Mouse (Mus musculus): ENCODE measurements around the gene Tyms. TPM values are rescaled to one million over a fixed set of nuclear protein-coding genes. Genes with fewer than 3 reads are reported as not detected.
A peak's percentile ranks its signal among the peaks of the same experiment; 100 is the strongest.

Gene Tyms
- polyA plus RNA-seq, 1 experiment from 2014 or later, result 362 TPM

GRCm38 (mm10) chr5:30113881-30114760 lies 40.7 kb upstream of the Tyms start:
- TF ChIP-seq CTCF (IDR thresholded peaks at IDR 0.05; ENCODE audit: low read depth), result peak; percentile 57
- Histone ChIP-seq H3K9me3 (ENCODE audit: low read depth, low read length) (no peaks in the 10 kb centered on the region), H3K27me3 (ENCODE audit: insufficient read depth, low read length) (peaks cover 55% of the 10 kb centered on the region), H3K4me1 (ENCODE audit: insufficient read depth) (no peaks in the 10 kb centered on the region; the same call in none of the 2 replicates), H3K36me3 (ENCODE audit: insufficient read depth) (peaks cover 22% of the 10 kb centered on the region; the same call in 1 of the 2 replicates), H3K4me3 (ENCODE audit: low read depth, low read length) (peak overlapping the region; percentile 53), H3K4me2 (peak overlapping the region; percentile 95), H3K27ac (ENCODE audit: low read depth) (no peak overlapping the region), H3K9ac (peak overlapping the region; percentile 53)
- ATAC-seq (ENCODE audit: insufficient read depth), result peak; percentile 88
- WGBS, result under 1% methylated on average over 100 of the region's 103 CpGs
- DNase-seq, result peak; percentile 94

DNA sequence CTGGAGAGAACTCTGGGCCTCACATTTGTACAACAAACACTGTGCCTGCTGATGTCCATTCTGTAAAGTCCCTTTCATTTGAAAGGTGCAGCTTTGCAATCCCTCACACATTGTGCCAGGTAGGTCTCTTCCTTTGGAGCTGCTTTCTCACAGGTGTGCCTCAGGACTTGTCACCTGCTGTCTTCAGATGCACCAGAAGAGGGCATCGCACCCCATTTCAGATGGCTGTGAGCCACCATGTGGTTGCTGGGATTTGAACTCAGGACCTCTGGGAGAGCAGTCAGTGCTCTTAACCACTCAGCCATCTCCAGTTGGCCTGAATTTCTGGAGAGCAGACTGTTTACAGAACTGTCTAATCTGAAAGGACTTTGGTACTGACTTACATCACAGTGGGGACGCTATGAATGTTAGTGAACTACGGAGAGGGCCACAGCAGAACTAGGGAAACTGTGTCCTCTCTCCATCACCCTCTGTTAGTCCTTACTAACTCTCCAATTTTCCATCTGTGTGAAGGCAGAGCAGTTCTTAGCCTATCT lies 39.2 kb upstream of the Tyms start:
- DNase-seq (no peak), ATAC-seq (ENCODE audit: insufficient read depth) (no peak)
- H3K4me1 ChIP-seq (ENCODE audit: insufficient read depth), result no peaks in the 10 kb centered on the region; the same call in none of the 2 replicates
- H3K9ac ChIP-seq, result no peak overlapping the region
- peaks cover 55% of the 10 kb centered on the region for H3K27me3 ChIP-seq (ENCODE audit: insufficient read depth, low read length)
- H3K27ac ChIP-seq (ENCODE audit: low read depth), result no peak overlapping the region
- H3K9me3 ChIP-seq (ENCODE audit: low read depth, low read length), result no peaks in the 10 kb centered on the region
- no peak overlapping the region for H3K4me3 ChIP-seq (ENCODE audit: low read depth, low read length)
- peaks cover 7% of the 10 kb centered on the region; the same call in 1 of the 2 replicates for H3K36me3 ChIP-seq (ENCODE audit: insufficient read depth)
- 0 out of 2 replicates have a peak, but pooled peaks have one; percentile 14 for TF ChIP-seq CTCF (IDR thresholded peaks at IDR 0.05; ENCODE audit: low read depth)
- 69% methylated on average over 3 of the region's 3 CpGs for WGBS
- H3K4me2 ChIP-seq, result no peak overlapping the region

GRCm38 (mm10) chr5:30111771-30112170 lies 38.4 kb upstream of the Tyms start:
- peaks cover 61% of the 10 kb centered on the region for H3K27me3 ChIP-seq (ENCODE audit: insufficient read depth, low read length)
- 63% methylated on average over 3 of the region's 3 CpGs for WGBS

GRCm38 (mm10) chr5:30111126-30111525 lies 37.7 kb upstream of the Tyms start:
- Histone ChIP-seq H3K27ac (ENCODE audit: low read depth) (no peak overlapping the region), H3K4me2 (peak overlapping the region; percentile 56), H3K9ac (no peak overlapping the region), H3K36me3 (ENCODE audit: insufficient read depth) (no peaks in the 10 kb centered on the region), H3K4me1 (ENCODE audit: insufficient read depth) (no peaks in the 10 kb centered on the region; the same call in none of the 2 replicates), H3K9me3 (ENCODE audit: low read depth, low read length) (no peaks in the 10 kb centered on the region), H3K4me3 (ENCODE audit: low read depth, low read length) (peak overlapping the region; percentile 18), H3K27me3 (ENCODE audit: insufficient read depth, low read length) (peaks cover 68% of the 10 kb centered on the region)
- 3% methylated on average over 18 of the region's 18 CpGs for WGBS
- ATAC-seq (ENCODE audit: insufficient read depth), result peak; percentile 32; the same call in 1 of the 2 replicates
- peak; percentile 78 for DNase-seq
- TF ChIP-seq CTCF (IDR thresholded peaks at IDR 0.05; ENCODE audit: low read depth), result peak; percentile 59

More at GRCm38 (mm10) chr5:30111771-30112170, 38.4 kb upstream of the Tyms start:
- no peaks in the 10 kb centered on the region; the same call in none of the 2 replicates for H3K4me1 ChIP-seq (ENCODE audit: insufficient read depth)
- H3K9me3 ChIP-seq (ENCODE audit: low read depth, low read length), result no peaks in the 10 kb centered on the region
- TF ChIP-seq CTCF (IDR thresholded peaks at IDR 0.05; ENCODE audit: low read depth), result peak; percentile 25
- H3K4me3 ChIP-seq (ENCODE audit: low read depth, low read length), result no peak overlapping the region
- DNase-seq, result no peak
- H3K9ac ChIP-seq, result no peak overlapping the region
- H3K4me2 ChIP-seq, result peak overlapping the region; percentile 56
- no peak overlapping the region for H3K27ac ChIP-seq (ENCODE audit: low read depth)
- H3K36me3 ChIP-seq (ENCODE audit: insufficient read depth), result 0 out of 2 replicates have a peak, but pooled peaks cover 2% of the 10 kb centered on the region
- ATAC-seq (ENCODE audit: insufficient read depth), result no peak

DNA sequence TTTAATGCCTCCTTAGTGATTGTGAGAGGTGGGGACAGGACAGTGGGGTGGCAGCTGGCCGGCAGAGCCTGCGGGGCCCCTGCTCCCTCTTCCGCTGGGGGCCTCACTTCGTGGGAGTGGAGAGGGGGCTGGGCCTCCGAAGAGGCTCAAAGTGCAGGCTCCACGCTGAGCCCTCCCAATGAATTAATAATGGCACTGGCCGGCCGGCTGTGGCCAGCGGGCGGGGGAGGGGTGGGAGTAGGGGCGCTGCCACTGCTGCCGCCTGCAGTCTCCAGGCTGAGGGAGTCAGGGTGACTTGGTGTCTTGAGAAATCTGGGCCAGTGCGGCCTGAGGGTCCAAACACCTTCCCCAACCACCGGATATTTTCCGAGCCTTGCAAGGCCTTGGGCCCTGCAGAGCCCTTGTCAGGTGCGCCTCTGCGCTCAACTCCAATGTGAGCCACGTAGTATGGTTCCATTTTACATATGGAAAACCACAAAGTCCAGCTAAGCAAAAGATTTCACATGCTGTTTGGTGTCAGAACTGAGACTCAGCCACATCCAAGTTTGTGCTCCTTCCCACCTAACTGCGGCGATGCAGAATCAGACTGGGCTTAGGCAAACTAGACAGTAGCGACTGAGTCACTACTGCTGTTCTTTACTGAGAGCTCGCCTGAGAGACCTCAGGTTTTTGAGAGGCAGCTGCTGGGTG lies 37.1 kb upstream of the Tyms start:
- Histone ChIP-seq H3K4me2 (peak overlapping the region; percentile 56), H3K4me1 (ENCODE audit: insufficient read depth) (no peaks in the 10 kb centered on the region; the same call in none of the 2 replicates), H3K9ac (no peak overlapping the region), H3K36me3 (ENCODE audit: insufficient read depth) (no peaks in the 10 kb centered on the region), H3K9me3 (ENCODE audit: low read depth, low read length) (no peaks in the 10 kb centered on the region), H3K4me3 (ENCODE audit: low read depth, low read length) (peak overlapping the region; percentile 18; the same call in 1 of the 2 replicates), H3K27ac (ENCODE audit: low read depth) (no peak overlapping the region), H3K27me3 (ENCODE audit: insufficient read depth, low read length) (peaks cover 68% of the 10 kb centered on the region)
- ATAC-seq (ENCODE audit: insufficient read depth) (no peak), DNase-seq (no peak)
- TF ChIP-seq CTCF (IDR thresholded peaks at IDR 0.05; ENCODE audit: low read depth), result no peak
- 8% methylated on average over 22 of the region's 22 CpGs for WGBS

DNA sequence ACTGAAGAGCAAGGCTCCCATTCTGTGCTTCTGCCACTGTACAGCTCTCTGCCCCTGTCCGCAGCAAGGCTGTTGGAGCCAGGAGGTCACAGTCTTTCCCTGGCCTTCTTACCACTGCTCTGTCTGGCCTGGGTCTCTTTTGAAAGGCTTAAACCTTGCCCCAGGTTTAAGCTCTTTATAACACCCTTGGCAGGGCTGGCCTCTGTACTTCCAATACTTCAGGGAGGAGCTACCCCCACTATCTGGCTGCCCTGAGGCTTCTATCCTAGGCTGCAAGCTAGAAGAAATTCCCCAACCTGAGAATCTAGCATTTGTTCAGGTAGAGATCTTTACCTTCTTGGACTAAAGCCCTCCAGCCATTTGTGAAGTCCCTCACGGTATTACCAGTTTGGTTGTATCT lies 36.5 kb upstream of the Tyms start:
- ATAC-seq (ENCODE audit: insufficient read depth), result no peak
- Histone ChIP-seq H3K4me1 (ENCODE audit: insufficient read depth) (no peaks in the 10 kb centered on the region; the same call in none of the 2 replicates), H3K9me3 (ENCODE audit: low read depth, low read length) (no peaks in the 10 kb centered on the region), H3K9ac (no peak overlapping the region), H3K36me3 (ENCODE audit: insufficient read depth) (no peaks in the 10 kb centered on the region), H3K27me3 (ENCODE audit: insufficient read depth, low read length) (peaks cover 68% of the 10 kb centered on the region), H3K4me3 (ENCODE audit: low read depth, low read length) (no peak overlapping the region), H3K4me2 (no peak overlapping the region), H3K27ac (ENCODE audit: low read depth) (no peak overlapping the region)
- no peak for DNase-seq
- TF ChIP-seq CTCF (IDR thresholded peaks at IDR 0.05; ENCODE audit: low read depth), result no peak
- 51% methylated on average over 2 of the region's 2 CpGs for WGBS

Data from lung, embryonic 14.5 days (tissue).